Mouse (Mus musculus): ENCODE data around the gene Pspn. TPM values are rescaled to one million over a fixed set of nuclear protein-coding genes. Genes with fewer than 3 reads are reported as not detected.

Pspn gene
- polyA plus RNA-seq, 1 experiment from 2014 or later = 0.47 TPM

GRCm38 (mm10) chr17:56990115-56990746, 9.6 kb downstream of the Pspn start, which contains the start of gene Clpp:
Gene Clpp (plus strand): TSS chr17:56990305.
- WGBS = under 1% methylated on average over 52 of the region's 52 CpGs

DNA sequence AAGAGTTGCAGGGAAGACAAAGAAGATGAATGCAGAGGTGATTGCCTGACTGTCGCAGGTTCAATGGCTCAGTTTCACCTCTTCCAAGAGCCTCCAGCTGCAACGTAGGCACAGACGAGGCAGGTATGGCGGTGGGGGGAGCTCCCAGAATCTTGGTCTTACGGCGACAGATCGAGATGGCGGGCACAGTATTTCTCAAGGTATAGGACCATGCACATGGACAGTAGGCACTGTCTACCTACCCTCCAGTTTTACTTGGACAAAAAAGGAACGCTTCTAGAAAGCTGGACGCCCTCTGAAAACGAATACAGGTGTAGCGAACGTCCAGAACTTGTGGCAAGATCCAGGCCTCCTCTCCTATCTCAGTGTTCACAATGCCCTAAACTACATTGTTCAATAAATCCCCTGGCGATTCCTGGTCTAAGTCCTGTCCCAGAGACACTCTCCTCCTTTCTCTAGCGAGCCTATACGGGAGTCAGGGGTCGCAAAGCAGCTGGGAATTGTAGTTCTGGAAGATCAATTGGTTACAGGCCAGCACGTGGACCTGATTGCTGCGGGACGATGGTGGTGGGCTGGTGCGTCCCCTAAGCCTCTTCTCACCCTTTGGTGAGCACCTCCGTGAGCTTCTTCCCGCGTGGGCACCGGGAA, 10.2 kb downstream of the Pspn start:
- 3% methylated on average over 25 of the region's 25 CpGs for WGBS
- peak overlapping the region; percentile 80 for H3K9ac ChIP-seq

More at GRCm38 (mm10) chr17:56990115-56990746, 9.6 kb downstream of the Pspn start, which contains the start of gene Clpp:
- peak within 1 kb of the TSS; percentile 80 for H3K9ac ChIP-seq
- ATAC-seq (ENCODE audit: low read depth) = peak; percentile 97
- H3K9me3 ChIP-seq = no peaks in the 10 kb centered on the region
- H3K4me1 ChIP-seq (replicated peaks) = peaks cover 22% of the 10 kb centered on the region
- peak within 1 kb of the TSS; percentile 64 for H3K4me3 ChIP-seq
- H3K27me3 ChIP-seq = no peaks in the 10 kb centered on the region
- H3K36me3 ChIP-seq = peaks cover 37% of the 10 kb centered on the region
- H3K4me2 ChIP-seq = peak within 1 kb of the TSS; percentile 83
- peak within 1 kb of the TSS; percentile 86 for H3K27ac ChIP-seq (replicated peaks)

DNA sequence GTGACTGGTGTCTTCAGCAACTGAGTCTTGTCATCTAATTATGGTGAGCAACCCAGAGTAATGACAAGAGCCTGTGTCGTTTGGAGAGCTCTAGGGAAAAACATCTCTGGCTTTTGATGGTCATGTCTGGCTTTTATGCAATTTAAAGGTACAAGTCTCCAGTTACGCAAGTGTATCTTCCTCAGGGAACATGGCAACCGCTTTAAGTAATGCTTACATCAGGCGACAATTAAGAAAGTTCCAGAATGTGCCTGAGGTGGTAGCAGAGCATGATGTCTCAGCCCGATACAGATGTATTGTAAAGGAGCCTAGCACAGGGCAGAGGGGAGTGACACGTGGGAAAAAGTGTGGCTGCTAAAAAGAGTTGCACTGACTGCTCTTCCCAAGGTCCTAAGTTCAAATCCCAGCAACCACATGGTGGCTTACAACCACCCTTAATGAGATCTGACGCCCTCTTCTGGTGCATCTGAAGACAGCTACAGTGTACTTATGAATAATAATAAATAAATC, 10.8 kb downstream of the Pspn start:
- Histone ChIP-seq H3K27me3 (no peaks in the 10 kb centered on the region), H3K4me2 (peak overlapping the region; percentile 83), H3K9ac (peak overlapping the region; percentile 80), H3K4me3 (peak overlapping the region; percentile 64), H3K9me3 (no peaks in the 10 kb centered on the region), H3K4me1 (replicated peaks) (peaks cover 22% of the 10 kb centered on the region), H3K27ac (replicated peaks) (peak overlapping the region; percentile 86), H3K36me3 (peaks cover 24% of the 10 kb centered on the region)
- WGBS = 77% methylated on average over 7 of the region's 7 CpGs
- no peak for ATAC-seq (ENCODE audit: low read depth)

More for the DNA sequence above, 10.2 kb downstream of the Pspn start:
- H3K4me1 ChIP-seq (replicated peaks) = peaks cover 22% of the 10 kb centered on the region
- H3K36me3 ChIP-seq = peaks cover 30% of the 10 kb centered on the region
- peak overlapping the region; percentile 86 for H3K27ac ChIP-seq (replicated peaks)
- peak; percentile 94 for ATAC-seq (ENCODE audit: low read depth)
- peak overlapping the region; percentile 64 for H3K4me3 ChIP-seq
- no peaks in the 10 kb centered on the region for H3K27me3 ChIP-seq
- peak overlapping the region; percentile 83 for H3K4me2 ChIP-seq
- H3K9me3 ChIP-seq = no peaks in the 10 kb centered on the region

GRCm38 (mm10) chr17:56988441-56988840, 11.4 kb downstream of the Pspn start:
- 84% methylated on average over 7 of the region's 7 CpGs for WGBS
- Histone ChIP-seq H3K4me2 (no peak overlapping the region), H3K9me3 (no peaks in the 10 kb centered on the region), H3K4me3 (no peak overlapping the region), H3K9ac (no peak overlapping the region), H3K4me1 (replicated peaks) (peaks cover 22% of the 10 kb centered on the region), H3K27ac (replicated peaks) (no peak overlapping the region), H3K36me3 (peaks cover 19% of the 10 kb centered on the region), H3K27me3 (no peaks in the 10 kb centered on the region)
- ATAC-seq (ENCODE audit: low read depth) = no peak

- WGBS = 88% methylated on average over 3 of the region's 3 CpGs
- Histone ChIP-seq H3K36me3 (no peaks in the 10 kb centered on the region), H3K27ac (replicated peaks) (no peak overlapping the region), H3K27me3 (no peaks in the 10 kb centered on the region), H3K9ac (no peak overlapping the region), H3K4me3 (no peak overlapping the region), H3K4me2 (no peak overlapping the region), H3K4me1 (replicated peaks) (peaks cover 6% of the 10 kb centered on the region), H3K9me3 (no peaks in the 10 kb centered on the region)
- ATAC-seq (ENCODE audit: low read depth) = no peak
Measured at GRCm38 (mm10) chr17:56986105-56986805, 13.6 kb downstream of the Pspn start.

DNA sequence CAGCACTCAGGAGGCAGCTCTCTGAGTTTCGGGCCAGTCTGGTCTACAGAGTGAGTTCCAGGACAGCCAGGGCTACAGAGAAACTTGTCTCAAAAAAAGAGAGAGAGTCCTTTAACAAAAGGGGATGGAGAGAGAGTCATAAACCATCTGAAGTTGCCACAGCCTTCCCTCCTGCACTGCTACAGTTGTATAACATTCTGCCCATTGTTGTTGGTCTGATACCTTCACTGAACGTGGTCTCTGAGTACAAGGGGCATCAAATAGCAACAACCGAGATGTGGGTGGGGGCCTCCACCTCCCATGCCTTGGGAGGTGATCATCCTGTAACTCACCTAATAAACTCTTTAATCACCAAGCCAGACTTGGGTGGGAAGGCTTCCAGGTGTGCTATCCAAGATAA, 14.2 kb downstream of the Pspn start:
- no peak for ATAC-seq (ENCODE audit: low read depth)
- Histone ChIP-seq H3K27me3 (no peaks in the 10 kb centered on the region), H3K4me3 (no peak overlapping the region), H3K4me1 (replicated peaks) (peaks cover under 1% of the 10 kb centered on the region), H3K9me3 (no peaks in the 10 kb centered on the region), H3K36me3 (no peaks in the 10 kb centered on the region), H3K27ac (replicated peaks) (no peak overlapping the region), H3K9ac (no peak overlapping the region), H3K4me2 (no peak overlapping the region)
- 62% methylated on average over 3 of the region's 3 CpGs for WGBS

GRCm38 (mm10) chr17:56984886-56985285, 14.9 kb downstream of the Pspn start:
- no peaks in the 10 kb centered on the region for H3K36me3 ChIP-seq
- H3K27ac ChIP-seq (replicated peaks) = no peak overlapping the region
- H3K4me1 ChIP-seq (replicated peaks) = no peaks in the 10 kb centered on the region; the same call in 1 of the 2 replicates
- H3K9ac ChIP-seq = no peak overlapping the region
- no peak overlapping the region for H3K4me3 ChIP-seq
- 89% methylated on average over 9 of the region's 9 CpGs for WGBS
- no peak for ATAC-seq (ENCODE audit: low read depth)
- H3K4me2 ChIP-seq = no peak overlapping the region
- H3K9me3 ChIP-seq = no peaks in the 10 kb centered on the region
- no peaks in the 10 kb centered on the region for H3K27me3 ChIP-seq

DNA sequence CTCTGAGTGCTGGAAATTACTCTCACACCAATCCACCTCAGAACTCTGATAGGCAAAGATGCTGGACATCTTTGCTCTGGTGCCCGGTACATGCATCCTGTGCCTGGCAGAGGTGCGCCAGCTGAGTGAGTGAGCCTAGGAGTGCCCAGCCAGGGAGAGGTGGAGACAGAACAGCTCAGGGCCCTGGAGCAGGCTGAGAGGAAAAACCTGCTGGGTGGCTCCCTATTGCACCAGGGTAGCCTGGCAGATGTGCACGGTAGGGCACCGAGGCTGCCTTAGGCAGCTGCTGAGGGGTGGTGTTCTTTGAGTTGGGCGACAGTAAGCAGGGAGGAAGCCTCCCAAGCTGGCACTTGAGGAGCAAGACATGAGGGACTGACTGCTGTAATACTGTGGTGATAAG, 17.8 kb downstream of the Pspn start, which contains the start of gene Acer1:
TSS of gene Acer1 (minus strand) at position 114 of the 400 bp plus-strand sequence.
- 84% methylated on average over 5 of the region's 5 CpGs for WGBS
- no peaks in the 10 kb centered on the region for H3K27me3 ChIP-seq
- no peaks in the 10 kb centered on the region for H3K36me3 ChIP-seq
- H3K4me1 ChIP-seq (replicated peaks) = no peaks in the 10 kb centered on the region
- no peak within 1 kb of the TSS for H3K9ac ChIP-seq
- H3K27ac ChIP-seq (replicated peaks) = no peak within 1 kb of the TSS
- H3K4me2 ChIP-seq = no peak within 1 kb of the TSS
- H3K4me3 ChIP-seq = no peak within 1 kb of the TSS
- H3K9me3 ChIP-seq = no peaks in the 10 kb centered on the region
- ATAC-seq (ENCODE audit: low read depth) = no peak

DNA sequence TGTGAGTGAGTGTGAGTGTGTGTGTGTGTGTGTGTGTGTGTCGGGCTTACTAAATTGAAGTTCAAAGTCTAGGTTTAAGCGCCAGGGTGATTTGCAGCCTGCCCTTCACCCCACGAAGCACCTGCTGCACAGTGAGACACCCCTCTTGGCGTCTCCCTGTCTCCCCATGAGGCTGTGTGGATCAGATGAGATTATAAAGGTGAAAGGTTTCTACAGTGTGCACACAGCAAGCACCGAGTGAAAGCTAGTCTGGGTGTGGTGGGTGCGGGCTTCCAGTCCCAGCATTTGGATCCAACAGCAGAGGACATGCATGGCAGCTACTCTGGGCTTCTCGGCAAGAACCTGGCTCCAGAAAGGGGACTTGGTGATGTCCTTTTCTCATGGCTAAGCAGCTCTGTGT, 18.8 kb downstream of the Pspn start:
- Histone ChIP-seq H3K4me2 (no peak overlapping the region), H3K4me3 (no peak overlapping the region), H3K36me3 (no peaks in the 10 kb centered on the region), H3K27me3 (no peaks in the 10 kb centered on the region), H3K27ac (replicated peaks) (no peak overlapping the region), H3K9ac (no peak overlapping the region), H3K9me3 (no peaks in the 10 kb centered on the region), H3K4me1 (replicated peaks) (no peaks in the 10 kb centered on the region)
- no peak for ATAC-seq (ENCODE audit: low read depth)
- 87% methylated on average over 7 of the region's 7 CpGs for WGBS

- Histone ChIP-seq H3K27ac (replicated peaks) (no peak overlapping the region), H3K4me3 (no peak overlapping the region), H3K36me3 (no peaks in the 10 kb centered on the region), H3K4me1 (replicated peaks) (no peaks in the 10 kb centered on the region), H3K4me2 (no peak overlapping the region), H3K27me3 (no peaks in the 10 kb centered on the region), H3K9ac (no peak overlapping the region), H3K9me3 (no peaks in the 10 kb centered on the region)
- WGBS = 25% methylated on average over 4 of the region's 8 CpGs
- ATAC-seq (ENCODE audit: low read depth) = no peak
Measured at GRCm38 (mm10) chr17:56979524-56979923, 20.3 kb downstream of the Pspn start.

DNA sequence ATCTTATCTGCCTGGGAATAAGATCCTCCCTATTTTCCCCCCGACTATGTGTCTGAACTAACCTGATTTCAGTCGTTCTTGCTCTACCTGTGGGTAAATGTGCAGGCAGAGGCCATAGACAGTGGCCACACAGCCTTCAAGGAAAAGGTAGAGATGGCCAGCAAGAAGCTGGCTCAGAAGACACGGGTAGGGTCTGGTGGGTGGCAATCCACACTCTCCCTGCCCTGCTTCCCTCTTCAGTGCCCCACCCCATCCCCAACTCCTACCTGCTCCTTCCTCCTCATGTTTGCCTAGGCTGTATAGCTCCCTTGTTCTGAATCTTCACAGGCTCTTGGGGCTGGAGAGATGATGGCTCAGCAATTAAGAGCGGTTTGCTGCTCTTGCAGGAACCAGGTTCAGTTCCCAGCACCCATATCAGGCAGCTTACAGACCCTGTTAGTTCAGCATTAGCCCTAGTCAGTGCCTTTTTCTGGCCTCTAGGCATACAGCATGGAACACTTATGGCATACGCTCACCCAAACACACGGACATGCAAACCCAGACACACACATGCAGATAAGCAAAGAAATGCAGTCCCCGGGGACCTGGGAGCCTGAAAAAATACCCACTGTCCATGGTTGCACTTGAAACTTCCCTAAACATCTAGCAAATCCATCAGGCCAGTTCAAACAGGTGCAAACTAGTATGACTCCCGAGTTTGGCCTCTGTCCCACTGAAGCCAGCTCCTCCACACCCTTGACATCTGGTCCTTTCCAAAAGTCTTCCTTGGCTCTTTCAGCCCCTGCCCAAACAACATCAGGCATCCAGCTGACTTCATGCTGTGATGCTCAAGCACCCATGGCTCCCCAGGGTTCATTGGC, 23.1 kb downstream of the Pspn start:
- Histone ChIP-seq H3K9ac (no peak overlapping the region), H3K4me2 (no peak overlapping the region), H3K9me3 (no peaks in the 10 kb centered on the region), H3K36me3 (no peaks in the 10 kb centered on the region), H3K4me1 (replicated peaks) (no peaks in the 10 kb centered on the region), H3K27me3 (no peaks in the 10 kb centered on the region), H3K27ac (replicated peaks) (no peak overlapping the region), H3K4me3 (no peak overlapping the region)
- WGBS = 84% methylated on average over 8 of the region's 8 CpGs
- no peak for ATAC-seq (ENCODE audit: low read depth)
